Mouse (Mus musculus): Measurements from ENCODE around the gene Ddr1. TPM values are rescaled to one million over a fixed set of nuclear protein-coding genes. Genes with fewer than 3 reads are reported as not detected.

The Ddr1 gene
- polyA plus RNA-seq (2012; ENCODE audit: low replicate concordance): 8.0 and 11.4 TPM in 2 replicates

GRCm38 (mm10) chr17:35704621-35705464 is at the start of gene Ddr1:
Ddr1 (minus strand) TSS chr17:35704621.

GRCm38 (mm10) chr17:35673416-35674035 is 30.9 kb downstream of the Ddr1 start, which contains the start of gene Gtf2h4:
Gtf2h4 (minus strand) TSS chr17:35673739.

GRCm38 (mm10) chr17:35667334-35668065 is 36.9 kb downstream of the Ddr1 start, which contains the start of gene Vars2:
Vars2 (minus strand) TSS chr17:35667592.

GRCm38 (mm10) chr17:35643609-35644236 is 60.7 kb downstream of the Ddr1 start, which contains the start of gene Mucl3:
Mucl3 (minus strand) TSS chr17:35643695.

Other genes with a start within 250 kb of the Ddr1 start
- gene H2-Q10, start 234.5 kb downstream of the Ddr1 start, polyA plus RNA-seq (2012; ENCODE audit: low replicate concordance): 2.4 and 3.7 TPM in 2 replicates
- gene Pou5f1, start 198.6 kb downstream of the Ddr1 start, polyA plus RNA-seq (2012; ENCODE audit: low replicate concordance): not detected in 2 replicates
- 65.9 and 189 TPM in 2 replicates for gene Tcf19, start 187.8 kb downstream of the Ddr1 start, polyA plus RNA-seq (2012; ENCODE audit: low replicate concordance)
- gene Cchcr1, start 187.5 kb downstream of the Ddr1 start, polyA plus RNA-seq (2012; ENCODE audit: low replicate concordance): 14.0 and 29.7 TPM in 2 replicates
- gene Psors1c2, start 171.4 kb downstream of the Ddr1 start, polyA plus RNA-seq (2012; ENCODE audit: low replicate concordance): 5.1 and 6.5 TPM in 2 replicates
- not detected in 2 replicates for gene Cdsn, start 152.5 kb downstream of the Ddr1 start, polyA plus RNA-seq (2012; ENCODE audit: low replicate concordance)
- 0.18 and 0.27 TPM in 2 replicates for gene 2300002M23Rik, start 137.2 kb downstream of the Ddr1 start, polyA plus RNA-seq (2012; ENCODE audit: low replicate concordance)
- gene Sfta2, start 103.1 kb downstream of the Ddr1 start, polyA plus RNA-seq (2012; ENCODE audit: low replicate concordance): not detected in 2 replicates
- not detected in 2 replicates for gene Gm9573, start 78.0 kb downstream of the Ddr1 start, polyA plus RNA-seq (2012; ENCODE audit: low replicate concordance)
- gene Mucl3, start 60.9 kb downstream of the Ddr1 start, polyA plus RNA-seq (2012; ENCODE audit: low replicate concordance): 0.07 TPM in 1 of 2 replicates, not detected in the other
- gene Vars2, start 37.0 kb downstream of the Ddr1 start, polyA plus RNA-seq (2012; ENCODE audit: low replicate concordance): 130 and 160 TPM in 2 replicates
- 13.7 and 44.1 TPM in 2 replicates for gene Gtf2h4, start 30.9 kb downstream of the Ddr1 start, polyA plus RNA-seq (2012; ENCODE audit: low replicate concordance)
- 13.5 and 25.1 TPM in 2 replicates for gene Ier3, start 117.1 kb upstream of the Ddr1 start, polyA plus RNA-seq (2012; ENCODE audit: low replicate concordance)
- gene Flot1, start 118.6 kb upstream of the Ddr1 start, polyA plus RNA-seq (2012; ENCODE audit: low replicate concordance): 15.9 and 21.2 TPM in 2 replicates
- 56.2 and 381 TPM in 2 replicates for gene Tubb5, start 133.7 kb upstream of the Ddr1 start, polyA plus RNA-seq (2012; ENCODE audit: low replicate concordance)
- gene Mdc1, start 136.9 kb upstream of the Ddr1 start, polyA plus RNA-seq (2012; ENCODE audit: low replicate concordance): 7.6 and 23.3 TPM in 2 replicates
- 6.1 and 21.0 TPM in 2 replicates for gene Nrm, start 156.7 kb upstream of the Ddr1 start, polyA plus RNA-seq (2012; ENCODE audit: low replicate concordance)
- gene Ppp1r18, start 161.0 kb upstream of the Ddr1 start, polyA plus RNA-seq (2012; ENCODE audit: low replicate concordance): 60.9 and 104 TPM in 2 replicates
- gene Dhx16, start 175.2 kb upstream of the Ddr1 start, polyA plus RNA-seq (2012; ENCODE audit: low replicate concordance): 47.3 and 54.9 TPM in 2 replicates
- gene 2310061I04Rik, start 192.8 kb upstream of the Ddr1 start, polyA plus RNA-seq (2012; ENCODE audit: low replicate concordance): 442 and 598 TPM in 2 replicates
- gene Atat1, start 205.5 kb upstream of the Ddr1 start, polyA plus RNA-seq (2012; ENCODE audit: low replicate concordance): 27.0 and 29.6 TPM in 2 replicates
- gene Mrps18b, start 211.8 kb upstream of the Ddr1 start, polyA plus RNA-seq (2012; ENCODE audit: low replicate concordance): 6.0 and 7.8 TPM in 2 replicates
- 43.9 and 58.4 TPM in 2 replicates for gene Ppp1r10, start 211.8 kb upstream of the Ddr1 start, polyA plus RNA-seq (2012; ENCODE audit: low replicate concordance)